Mouse (Mus musculus) adrenal gland, postnatal 4 days (tissue): ENCODE measurements around the gene Pdzd4. TPM values are rescaled to one million over a fixed set of nuclear protein-coding genes. Genes with fewer than 3 reads are reported as not detected.

ENCODE experiments used
- DNase-seq, 2 experiments: peaks; one replicate each; pipeline ENCODE4 v3.0.0; 2021 to 2022; ENCODE audit warnings: low spot score in 2 of 2, mixed read lengths in 2 of 2
- long read RNA-seq, 2 experiments: library from polyadenylated mRNA; stranded (forward); transcript quantifications; one replicate each; pipeline ENCODE4 v2.0.0; 2021
- total RNA-seq, 2 experiments: library from RNA; stranded (reverse); gene quantifications; 2 replicates each; pipeline ENCODE4 v1.2.3; 2021

The Pdzd4 gene
- 1 to 10 TPM; 8.2 to 9.8 TPM for total RNA-seq
- long read RNA-seq, experiment 1: 0 reads
- long read RNA-seq, experiment 2, partial matches to known transcripts: 0 of 2 reads
- long read RNA-seq, experiment 2, other reads (novel, unspliced or antisense): 2 of 2 reads

DNA sequence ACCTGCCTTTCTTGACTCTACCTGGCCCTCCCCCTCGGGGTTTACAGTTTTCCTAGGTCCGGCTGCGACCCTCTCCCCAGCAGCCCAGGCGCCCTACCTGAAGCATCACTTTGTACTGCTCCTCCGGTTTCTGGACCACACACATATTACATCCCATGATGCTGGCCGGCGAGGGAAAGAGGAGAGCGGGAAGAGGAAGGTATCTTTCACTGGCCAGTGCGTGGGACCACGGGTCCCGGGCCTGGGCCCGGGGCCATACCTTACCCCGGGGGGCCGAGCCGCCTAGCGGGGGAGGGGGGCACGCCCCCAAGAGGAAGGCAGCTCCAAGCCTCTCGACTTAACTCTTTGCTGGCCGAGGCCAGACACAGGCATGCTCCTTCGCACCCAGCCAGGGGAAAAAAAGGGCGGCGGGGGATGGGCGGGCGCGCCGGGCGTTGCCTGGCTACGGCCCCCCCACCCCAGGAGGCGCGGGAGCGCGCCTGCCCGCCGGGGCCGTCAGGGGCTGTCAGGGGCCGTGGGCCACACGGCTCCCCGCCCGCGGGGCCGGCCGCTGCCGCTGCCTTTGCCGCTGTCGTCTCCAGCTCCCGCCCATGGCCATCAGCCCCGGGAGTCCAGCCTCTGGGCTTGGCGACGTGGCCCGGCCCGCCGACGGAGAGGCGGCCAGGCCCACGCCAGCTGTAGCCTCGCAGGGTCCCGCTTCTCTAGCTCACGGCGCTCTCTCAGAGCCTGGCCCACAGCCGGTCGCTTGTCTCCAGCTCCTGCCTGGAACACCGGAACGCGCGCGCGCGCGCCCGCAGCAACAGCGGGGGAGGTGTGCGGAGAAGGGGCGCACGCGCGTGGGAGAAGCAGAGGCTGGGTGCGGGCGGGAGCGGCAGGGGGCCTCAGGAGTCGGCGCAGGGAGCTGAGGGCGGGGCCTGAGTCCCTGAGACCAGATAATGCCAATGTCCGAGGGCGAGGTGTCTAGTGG is at the start of gene Pdzd4:
TSS of gene Pdzd4 (minus strand) at position 785 of the 967 bp plus-strand sequence.
- peak; percentile 5 to 15 for DNase-seq

DNA sequence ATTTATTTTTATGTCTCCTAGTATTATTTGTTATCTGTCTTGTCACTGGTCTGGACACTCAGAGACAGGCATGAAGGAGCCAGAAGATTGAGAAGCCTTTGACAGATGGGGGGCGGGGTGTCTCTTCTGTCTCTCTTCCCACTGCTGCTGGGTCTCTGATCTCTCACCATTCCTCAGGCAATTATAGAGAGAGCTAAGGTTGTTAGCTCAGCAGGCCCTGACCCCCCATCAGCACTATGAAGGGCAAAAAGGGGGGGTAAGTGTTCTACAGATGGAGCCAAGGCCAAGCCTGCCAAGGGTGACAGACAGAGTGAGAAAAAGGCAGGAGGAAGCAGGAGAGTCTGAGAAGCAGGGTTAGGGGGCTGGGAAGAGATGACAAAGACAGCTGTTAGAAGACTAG is 47.2 kb upstream of the Pdzd4 start:
- DNase-seq: no peak

DNA sequence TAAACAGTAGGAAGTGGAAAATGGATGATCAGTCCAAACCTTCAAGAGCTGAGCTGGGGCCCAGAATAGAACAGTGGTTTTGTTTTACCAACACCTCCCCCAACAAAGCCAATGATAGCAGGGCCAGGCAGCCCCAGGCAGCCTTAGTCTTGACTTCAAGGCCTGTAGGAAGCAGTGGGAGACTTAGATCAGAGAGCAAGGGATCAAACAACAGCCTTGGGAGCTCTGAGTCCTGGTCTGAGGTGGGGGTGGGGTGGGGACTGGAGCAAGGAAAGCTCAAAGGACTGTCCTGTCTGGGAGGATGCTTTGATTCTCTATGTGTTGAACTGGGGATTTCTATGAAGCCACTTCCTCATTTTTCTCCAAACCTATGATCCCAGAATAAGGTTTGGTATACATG is 46.7 kb upstream of the Pdzd4 start:
- no peak for DNase-seq

- no peak for DNase-seq
Measured at GRCm38 (mm10) chrX:73869334-73869733, 44.6 kb upstream of the Pdzd4 start.

DNA sequence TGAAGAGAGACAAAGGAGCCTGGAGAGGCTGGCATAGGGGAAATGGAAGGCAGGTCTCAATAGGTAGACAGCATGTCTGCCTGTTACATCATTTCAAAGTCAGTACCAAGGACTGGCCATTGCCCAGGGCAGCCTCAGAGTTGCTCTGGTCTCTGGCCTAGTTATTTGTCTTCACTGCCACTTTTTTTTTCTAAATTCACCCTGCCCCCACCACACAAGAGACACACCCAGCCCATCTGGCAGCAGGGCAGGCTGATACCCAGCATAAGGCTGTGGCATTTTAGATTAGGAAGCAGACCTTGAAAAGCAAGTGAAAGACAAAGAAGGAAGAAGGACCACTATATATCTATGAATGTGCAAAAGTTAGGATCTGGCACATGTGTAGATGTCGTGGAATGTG is 43.1 kb upstream of the Pdzd4 start:
- no peak for DNase-seq

- DNase-seq: no peak
Measured at GRCm38 (mm10) chrX:73867256-73867655, 42.5 kb upstream of the Pdzd4 start.

GRCm38 (mm10) chrX:73864692-73865091 is 39.9 kb upstream of the Pdzd4 start:
- DNase-seq: no peak

- DNase-seq: no peak
Measured at GRCm38 (mm10) chrX:73855087-73855408, 30.3 kb upstream of the Pdzd4 start.

- no peak for DNase-seq
Measured at GRCm38 (mm10) chrX:73854326-73855086, 29.7 kb upstream of the Pdzd4 start.

GRCm38 (mm10) chrX:73836691-73837090 is 11.9 kb upstream of the Pdzd4 start:
- no peak for DNase-seq

GRCm38 (mm10) chrX:73835731-73836130 is 11.0 kb upstream of the Pdzd4 start:
- DNase-seq: no peak

DNA sequence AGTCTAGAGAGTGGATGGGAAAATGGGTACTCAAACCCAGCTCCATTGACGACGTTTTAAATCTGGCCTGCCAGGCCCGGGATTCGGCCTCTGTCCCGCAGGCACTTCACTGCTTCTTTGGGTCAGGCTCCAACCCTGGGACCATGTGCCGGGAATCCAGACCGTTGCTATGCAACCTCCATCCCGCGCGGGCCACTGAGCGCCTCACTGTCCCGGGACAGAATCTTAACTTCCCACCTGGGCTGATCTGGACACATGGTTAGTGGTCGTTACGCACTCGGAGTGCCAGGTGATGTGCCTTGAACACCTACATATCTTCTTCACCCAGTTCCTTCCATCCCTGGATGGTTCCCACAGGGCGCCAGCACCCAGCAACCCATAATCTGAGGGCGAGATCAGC is 1.0 kb downstream of the Pdzd4 start:
- DNase-seq: no peak

DNA sequence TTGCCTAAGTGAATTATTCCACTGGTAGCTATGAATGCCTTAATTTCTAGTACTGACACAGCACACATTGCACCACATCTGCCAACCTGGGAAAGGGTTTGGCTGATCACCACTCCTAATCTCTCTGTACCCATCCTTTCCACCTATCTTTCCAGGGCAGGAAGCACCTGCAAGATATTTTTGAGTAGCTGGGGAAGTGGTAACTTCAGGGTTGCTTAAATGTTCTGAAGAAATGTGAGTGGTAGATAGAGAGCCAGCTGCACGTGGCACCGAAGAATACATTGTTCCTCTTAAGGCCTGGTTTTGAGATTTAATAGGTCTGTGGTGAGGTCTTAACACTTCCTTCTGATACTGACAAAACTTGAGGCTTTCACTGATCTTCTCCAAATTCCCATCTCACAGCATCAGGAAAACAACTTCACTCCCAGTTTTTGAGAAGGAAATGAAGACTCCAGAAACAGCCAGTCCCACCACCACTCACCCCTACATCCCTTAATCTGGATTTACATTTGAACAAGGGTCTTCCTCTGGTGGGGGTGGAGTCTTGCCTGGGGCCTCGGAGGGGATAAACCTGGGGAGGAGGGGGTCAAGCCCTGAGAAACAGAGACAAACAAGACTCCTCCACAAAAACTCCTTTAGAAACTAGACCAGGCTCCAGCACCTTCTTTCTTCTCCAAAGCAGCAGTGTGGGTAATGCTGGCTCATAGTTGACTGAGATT is 8.0 kb downstream of the Pdzd4 start:
- DNase-seq: no peak

- no peak for DNase-seq
Measured at GRCm38 (mm10) chrX:73815072-73815471, 9.7 kb downstream of the Pdzd4 start.

DNA sequence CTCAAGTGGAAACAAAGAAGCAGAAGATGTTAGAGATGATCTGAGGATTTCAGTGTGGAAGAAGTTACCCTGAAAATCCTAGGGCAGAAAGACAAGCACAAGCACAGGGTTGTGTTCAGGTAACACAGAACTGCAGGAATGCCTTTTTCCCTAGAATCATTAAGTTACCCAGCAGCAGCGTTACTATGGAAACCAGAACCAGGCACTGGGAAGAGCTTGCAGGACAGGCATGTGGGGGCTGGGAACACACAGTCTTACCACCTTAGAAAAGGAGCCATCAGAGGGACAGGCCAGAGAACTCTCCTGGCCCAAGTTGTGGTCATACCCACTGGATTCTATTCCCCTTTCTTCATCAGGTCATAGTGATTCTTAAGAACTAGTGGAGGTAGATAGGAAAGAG is 19.0 kb downstream of the Pdzd4 start:
- no peak for DNase-seq

DNA sequence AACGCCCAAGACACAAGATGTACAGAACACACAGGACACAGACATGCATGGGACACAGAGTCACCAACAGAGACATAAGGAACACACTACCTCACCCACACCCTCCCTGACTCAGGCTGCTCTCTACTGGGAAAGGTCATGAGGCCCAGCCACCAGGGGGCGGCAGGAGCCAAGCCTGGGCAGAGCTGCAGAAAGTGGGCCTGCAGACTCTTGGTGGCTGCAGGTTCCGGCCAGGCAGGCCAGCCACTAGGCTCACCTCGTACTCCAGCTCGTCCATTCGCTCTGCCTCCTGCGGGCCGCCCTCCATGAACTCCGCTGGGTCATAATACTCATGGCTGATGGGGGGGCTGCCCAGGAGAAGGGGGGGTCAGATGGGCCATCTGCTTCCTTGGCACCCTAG is 26.3 kb downstream of the Pdzd4 start:
- DNase-seq: peak; percentile 41 to 44

DNA sequence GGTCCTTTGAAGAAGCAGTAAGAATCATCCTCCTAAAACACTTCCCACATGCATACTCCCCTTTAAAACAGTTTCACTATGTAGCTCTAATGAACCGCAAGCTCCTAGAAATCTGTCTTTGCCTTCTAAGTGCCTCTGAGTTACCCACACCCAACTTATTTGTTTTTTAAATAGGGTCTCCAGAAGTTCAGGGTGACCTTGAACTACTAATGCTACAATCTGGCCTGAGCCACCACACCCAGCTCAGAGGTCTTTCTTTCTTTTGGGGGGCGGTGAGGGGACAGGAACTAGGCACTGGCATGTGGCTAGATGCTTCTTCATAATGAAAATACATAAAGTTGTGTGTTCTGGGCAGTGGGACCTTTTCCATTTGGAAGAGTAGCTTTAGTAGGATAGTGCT is 27.3 kb downstream of the Pdzd4 start:
- no peak for DNase-seq

- no peak for DNase-seq
Measured at GRCm38 (mm10) chrX:73793505-73793904, 31.3 kb downstream of the Pdzd4 start.

DNA sequence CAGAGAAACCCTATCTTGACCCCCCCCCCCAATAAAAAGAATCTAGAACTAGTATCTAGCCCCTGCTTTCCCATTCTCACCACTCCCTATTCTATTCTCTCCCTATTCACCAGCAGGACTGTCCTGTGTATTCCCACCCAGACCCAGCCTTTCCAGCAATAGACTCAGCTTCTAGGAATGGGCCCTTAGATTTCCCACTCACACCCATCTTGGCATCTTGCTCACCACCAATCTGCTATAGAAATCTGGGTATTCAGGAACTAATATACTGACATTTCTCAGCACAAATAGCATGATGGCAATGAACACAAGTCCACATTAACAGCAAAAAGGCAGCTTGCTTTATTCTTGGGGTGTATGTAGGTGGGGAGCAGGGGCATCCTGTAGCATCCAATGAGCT is 31.7 kb downstream of the Pdzd4 start:
- no peak for DNase-seq

DNA sequence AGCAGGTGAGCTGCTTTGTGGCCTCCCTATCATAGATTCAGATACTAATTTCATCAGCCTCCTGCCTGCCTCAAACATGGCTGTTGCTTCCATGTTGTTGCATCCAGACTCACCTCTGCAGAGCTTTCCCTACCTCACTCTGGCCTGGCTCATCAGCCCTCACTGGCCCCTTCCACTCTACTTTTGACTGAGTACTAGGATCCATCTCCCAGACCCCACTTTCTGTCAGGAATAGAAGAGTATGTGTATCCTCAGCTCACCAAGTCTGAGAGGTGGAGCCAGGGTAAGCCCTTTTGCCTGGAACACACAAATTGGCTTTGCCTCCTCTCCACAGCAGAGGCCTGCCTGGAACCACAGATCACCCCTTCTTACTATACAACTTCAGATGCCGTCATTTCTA is 36.3 kb downstream of the Pdzd4 start:
- DNase-seq: no peak

GRCm38 (mm10) chrX:73787225-73787558 is 37.6 kb downstream of the Pdzd4 start:
- no peak for DNase-seq
